Mouse (Mus musculus) liver, embryonic 14.5 days (tissue): Measurements from ENCODE around the gene Mogs.

ENCODE experiments used
- CTCF ChIP-seq: IDR thresholded peaks from 2 replicates; pipeline ENCODE4 v1.5.1; 2016; ENCODE audit warnings: antibody characterized with exemption, low read depth, control low read depth
- EP300 ChIP-seq: IDR thresholded peaks from 2 replicates; pipeline ENCODE4 v1.6.1; 2016; ENCODE audit warnings: antibody characterized with exemption, low read depth

GRCm38 (mm10) chr6:83165026-83165606 is 49.8 kb downstream of the Mogs start:
- no peak for TF ChIP-seq CTCF
- TF ChIP-seq EP300, result no peak
